Mouse (Mus musculus): ENCODE data around the gene Cntn4.

The Cntn4 gene

DNA sequence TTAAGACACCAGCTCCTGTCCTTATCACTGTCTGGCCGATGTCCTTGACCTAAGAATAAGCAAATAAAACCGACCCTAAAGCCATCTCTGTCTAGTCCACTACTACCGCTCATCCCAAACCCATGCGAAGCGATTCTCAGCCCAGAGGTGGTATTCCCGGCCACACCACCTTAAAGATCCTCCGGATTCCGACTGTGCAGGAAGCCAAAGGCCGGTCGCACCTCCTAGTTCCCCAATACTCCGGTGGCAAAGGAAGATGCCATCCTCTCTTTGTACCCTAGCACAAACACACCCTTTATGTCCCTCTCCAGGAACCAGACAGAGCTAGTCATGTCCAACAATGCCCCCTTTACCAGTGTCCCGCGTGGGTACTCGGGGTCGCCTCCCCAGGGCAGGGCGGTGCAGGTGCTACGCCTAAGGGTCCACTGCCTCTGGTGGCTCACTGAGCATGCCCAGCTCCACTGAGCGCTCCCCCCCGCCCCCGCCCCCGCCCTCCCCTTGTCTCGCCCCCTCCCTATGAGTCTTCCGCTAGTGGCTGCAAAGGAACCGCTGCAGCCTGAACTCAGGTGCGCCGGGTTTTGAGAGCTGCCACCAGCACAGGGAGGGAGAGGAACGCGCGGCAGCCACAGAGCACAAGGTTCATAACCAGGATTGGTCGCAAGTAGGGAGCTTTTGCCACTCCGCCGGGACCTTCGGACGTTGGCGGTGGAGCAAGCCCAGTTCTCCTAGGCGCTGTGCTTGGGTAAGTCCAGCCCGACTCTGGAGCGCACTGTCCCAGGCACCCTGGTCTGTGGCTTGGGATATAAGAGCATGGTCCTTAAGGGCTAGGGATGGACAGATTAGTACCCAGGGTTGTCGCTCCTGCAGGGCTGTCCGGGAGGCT lies at the start of gene Cntn4:
TSS of gene Cntn4 (plus strand) at position 512 of the 883 bp plus-strand sequence.
- DNase-seq (ENCODE audit: extremely low read depth, low read depth, low spot score), result no peak

DNA sequence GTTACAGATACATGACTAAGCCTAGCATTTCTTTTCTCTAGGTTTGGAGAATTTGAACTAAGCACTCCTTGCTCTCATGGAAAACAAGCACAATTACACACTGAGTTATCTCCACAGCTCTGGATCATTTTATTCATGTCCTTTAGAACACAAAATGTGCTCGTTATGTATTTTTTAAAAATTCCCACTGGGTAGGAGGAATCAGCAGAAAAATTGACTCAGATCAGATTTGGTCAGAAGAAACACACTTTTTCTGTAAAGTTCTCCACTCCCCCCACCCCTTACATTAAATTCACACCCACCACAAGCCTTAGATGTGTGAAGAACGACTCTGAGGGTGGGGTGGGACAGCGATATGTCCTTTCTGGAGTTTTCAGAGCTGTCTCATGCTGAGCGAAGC lies 3.2 kb upstream of the Cntn4 start:
- no peak for DNase-seq (ENCODE audit: extremely low read depth, low read depth, low spot score)

DNA sequence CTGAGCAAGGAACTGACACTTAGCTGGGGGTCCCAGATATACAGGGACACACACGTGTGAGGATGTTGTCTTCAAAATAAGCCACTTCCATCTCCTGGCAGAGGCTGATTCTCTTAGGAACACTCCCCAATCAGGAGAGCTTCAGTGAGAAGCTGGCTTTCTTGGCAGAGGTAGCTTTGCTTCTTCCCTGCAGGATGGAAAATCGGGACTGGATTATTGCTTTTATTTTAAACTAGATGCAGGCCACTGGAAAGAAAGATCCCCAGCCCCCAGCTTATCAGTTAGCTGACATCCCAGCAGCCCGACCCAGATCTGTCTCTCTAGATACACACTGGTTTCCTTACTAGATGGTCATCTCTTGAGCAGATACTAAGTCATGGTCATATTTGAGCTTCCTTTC lies 2.4 kb upstream of the Cntn4 start:
- DNase-seq (ENCODE audit: extremely low read depth, low read depth, low spot score), result no peak

DNA sequence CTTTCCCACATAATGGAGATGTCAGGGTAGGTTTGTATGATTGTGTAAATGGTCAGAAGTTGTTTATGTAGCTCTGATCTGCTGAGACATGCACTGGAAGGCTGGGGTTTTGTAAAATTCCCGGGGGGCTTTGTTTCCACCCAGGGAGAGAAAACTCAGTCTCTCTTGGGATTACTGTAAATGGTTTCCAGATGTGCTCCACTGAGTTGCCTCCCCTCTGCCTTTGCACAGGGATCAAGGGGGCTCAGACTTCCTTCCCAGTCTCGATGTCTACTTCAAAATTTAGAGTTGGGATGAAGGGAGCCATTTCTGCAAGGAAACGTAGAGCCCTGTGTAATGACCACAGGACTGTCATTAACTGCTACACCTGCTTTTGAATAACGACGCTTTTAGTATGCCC lies 823 bp upstream of the Cntn4 start:
- DNase-seq (ENCODE audit: extremely low read depth, low read depth, low spot score), result no peak

DNA sequence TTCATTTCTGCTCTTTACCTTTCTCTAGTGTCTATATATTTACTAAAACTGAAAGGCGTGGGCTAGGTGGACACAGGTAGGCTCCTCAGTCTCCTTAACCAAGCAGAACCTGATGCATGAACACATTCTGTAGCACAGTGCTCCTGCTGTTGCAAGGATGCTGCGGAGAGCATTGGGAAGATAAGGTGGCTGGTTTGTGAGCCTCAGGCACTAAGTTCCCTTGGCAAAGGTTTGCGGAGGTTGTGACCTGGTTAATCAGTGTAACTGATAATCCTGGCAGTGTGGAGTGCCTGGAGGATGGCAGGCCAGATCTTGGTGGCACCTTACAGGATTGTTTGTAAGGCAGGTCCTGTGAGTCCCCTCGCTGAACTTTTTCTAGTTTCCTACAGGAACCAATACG lies 1.3 kb downstream of the Cntn4 start:
- DNase-seq (ENCODE audit: extremely low read depth, low read depth, low spot score), result no peak

DNA sequence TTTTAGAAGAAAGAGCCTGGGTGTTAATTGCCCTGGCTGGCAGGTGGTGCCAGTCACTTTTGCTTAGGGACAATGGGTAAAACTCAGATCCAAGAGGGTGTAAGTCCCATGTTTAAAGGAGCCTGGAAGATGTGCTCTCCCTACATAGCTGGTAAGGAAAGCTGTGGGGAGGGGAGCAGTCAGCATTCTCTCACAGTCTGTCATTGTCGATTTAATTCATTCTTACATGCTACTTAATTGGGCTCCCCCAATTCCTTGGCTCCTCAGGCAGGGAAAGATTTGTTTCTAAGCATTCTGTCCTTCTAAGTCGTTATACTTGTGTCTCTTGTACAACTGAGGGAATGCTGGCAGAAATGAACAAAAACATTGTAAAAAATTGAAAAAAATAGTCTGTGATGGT lies 4.0 kb downstream of the Cntn4 start:
- no peak for DNase-seq (ENCODE audit: extremely low read depth, low read depth, low spot score)

DNA sequence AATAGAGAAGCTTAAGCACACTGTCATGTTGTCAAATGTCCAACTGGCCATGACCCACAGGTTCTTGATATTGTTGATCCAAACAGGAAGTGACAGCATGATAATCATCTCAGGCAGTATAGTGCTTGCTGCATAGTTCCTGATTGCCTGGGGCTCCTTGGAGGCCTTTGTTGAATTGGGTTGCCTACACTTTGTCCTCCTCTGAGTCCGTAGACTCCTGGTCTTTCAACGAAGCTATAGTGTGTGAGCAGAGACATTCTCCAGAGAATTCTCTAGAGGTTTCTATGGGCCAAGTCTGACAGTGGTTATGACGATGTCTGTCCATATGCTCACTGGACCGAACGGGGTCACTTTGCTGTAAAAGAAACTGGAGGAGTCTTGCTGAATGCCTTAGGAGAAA lies 5.8 kb downstream of the Cntn4 start:
- DNase-seq (ENCODE audit: extremely low read depth, low read depth, low spot score), result no peak

DNA sequence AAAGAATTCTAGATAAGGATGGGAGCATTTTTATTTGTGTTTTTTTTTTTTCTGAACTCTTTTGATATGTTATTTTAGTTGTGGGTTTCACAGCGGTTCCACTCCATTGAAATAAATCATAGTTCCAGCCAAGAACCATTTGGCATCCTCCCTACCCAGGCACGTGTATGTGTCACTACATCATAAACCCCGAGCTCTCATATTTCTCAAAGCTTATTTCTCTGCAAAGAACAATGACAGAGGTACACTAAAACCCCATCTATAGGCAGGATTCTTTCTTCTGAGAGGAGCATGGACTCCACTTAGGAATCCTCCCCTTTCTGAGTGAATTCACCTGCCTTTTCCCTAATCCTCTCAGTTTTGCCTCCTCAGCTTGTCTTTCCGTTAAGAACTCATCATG lies 6.7 kb downstream of the Cntn4 start:
- no peak for DNase-seq (ENCODE audit: extremely low read depth, low read depth, low spot score)

DNA sequence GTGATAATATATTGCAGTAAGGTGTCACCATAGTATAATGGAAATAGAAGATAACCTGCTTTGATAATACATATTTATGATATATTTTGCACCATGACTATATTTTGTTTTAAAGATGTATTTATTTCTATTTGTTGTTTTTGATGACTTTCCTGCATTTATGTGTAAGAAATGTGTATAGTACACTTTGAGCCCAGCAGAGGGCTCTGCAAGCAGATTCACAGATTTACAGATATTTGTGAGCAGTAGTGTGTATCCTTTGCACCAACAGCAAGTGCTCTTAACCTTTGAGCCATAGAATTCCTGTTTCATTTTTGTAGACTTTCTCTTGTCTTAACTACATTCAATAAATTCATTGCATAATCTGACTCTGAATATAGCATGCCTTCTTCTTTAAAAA lies 10.7 kb downstream of the Cntn4 start:
- DNase-seq (ENCODE audit: extremely low read depth, low read depth, low spot score), result no peak

DNA sequence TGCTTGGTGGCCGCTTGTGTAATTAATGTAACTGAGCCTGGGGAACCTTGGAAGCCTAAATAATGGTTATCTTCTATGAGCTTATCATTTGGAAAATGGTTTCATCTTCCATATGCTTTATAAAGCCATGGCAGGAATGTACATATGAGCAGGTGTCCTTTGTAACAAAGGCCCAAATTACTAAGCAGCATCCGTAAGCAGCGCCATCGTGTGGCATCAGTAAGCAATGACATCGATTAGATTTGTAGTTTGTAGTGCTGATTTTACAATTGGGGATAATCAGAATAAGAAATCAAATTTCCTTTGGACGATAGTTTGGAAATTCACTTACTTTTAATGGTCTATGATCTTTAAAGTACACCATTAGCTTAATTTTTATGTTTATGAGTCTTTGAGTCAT lies 64.6 kb downstream of the Cntn4 start:
- DNase-seq (ENCODE audit: extremely low read depth, low read depth, low spot score), result no peak

DNA sequence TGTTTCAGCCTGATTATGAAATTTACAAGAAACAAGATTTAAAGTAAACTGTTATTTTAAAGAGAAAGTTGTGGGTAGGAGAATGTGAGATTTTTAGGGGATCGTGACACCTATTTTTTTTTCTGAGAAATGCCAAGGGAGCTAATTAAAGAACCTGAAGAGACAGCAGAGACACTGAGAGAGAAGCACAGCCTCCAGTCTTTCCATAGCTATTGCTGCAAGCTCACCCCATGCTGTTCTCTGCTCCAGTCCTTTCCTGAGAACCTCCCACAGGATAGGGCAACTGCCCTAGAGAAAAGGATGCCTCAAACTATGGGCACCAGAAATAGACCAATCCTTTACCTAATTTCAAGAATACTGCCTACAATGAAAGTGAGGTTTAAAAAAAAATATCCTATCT lies 103.2 kb downstream of the Cntn4 start:
- no peak for DNase-seq (ENCODE audit: extremely low read depth, low read depth, low spot score)

DNA sequence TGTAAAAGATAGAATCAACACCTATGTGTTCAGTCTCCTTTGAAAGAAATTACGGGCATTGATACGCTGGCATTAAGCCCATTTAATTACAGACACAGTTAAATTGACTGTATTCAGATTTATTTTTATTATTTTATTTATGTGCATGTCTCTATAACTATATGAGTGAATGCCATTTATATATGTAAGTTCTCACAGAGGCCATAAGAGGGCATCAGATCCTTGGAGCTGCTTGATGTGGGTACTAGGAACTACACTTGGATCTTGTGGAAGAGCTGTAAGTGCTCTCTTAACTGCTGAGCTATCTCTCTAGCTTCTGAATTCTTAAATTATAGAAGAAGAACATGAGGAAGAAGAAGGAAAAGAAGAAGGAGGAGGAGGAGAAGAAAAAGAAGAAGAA lies 111.0 kb downstream of the Cntn4 start:
- DNase-seq (ENCODE audit: extremely low read depth, low read depth, low spot score), result no peak

DNA sequence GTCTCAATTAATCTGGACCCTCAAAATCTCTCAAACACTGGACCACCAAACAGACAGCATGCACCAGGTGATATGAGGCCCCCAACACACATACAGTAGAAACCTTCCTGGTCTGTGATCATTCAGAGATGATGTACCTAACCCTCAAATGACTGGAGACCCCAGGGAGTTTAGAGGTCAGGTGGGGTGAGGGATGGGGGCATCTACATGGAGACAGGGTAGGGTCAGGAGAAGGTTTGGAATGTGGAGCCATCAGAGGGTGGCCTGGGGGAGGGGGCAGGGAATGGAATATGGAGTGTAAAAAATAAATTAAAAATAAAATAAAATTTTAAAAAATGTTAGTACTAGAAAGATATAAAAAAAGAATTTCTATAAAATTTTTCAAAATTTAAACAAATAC lies 157.6 kb downstream of the Cntn4 start:
- no peak for DNase-seq (ENCODE audit: extremely low read depth, low read depth, low spot score)

DNA sequence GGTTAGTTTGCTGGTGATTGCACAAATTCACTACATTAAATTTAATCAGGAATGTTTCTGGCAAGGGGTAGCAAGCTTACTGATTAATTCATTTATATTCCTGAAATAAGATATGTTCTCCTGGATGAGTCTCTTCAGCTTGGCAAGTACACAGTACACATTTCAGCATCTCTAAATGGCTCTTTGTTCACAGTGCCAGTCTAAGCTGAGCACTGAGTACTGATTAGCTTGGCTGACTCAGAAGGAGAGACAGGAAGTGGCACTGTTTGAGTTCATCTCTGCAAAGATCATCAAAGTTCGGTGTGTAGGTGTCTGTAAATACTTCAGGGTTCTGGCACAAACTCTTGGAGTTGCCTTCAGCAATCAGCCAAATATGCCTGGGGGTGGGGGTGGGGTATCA lies 169.8 kb downstream of the Cntn4 start:
- no peak for DNase-seq (ENCODE audit: extremely low read depth, low read depth, low spot score)

DNA sequence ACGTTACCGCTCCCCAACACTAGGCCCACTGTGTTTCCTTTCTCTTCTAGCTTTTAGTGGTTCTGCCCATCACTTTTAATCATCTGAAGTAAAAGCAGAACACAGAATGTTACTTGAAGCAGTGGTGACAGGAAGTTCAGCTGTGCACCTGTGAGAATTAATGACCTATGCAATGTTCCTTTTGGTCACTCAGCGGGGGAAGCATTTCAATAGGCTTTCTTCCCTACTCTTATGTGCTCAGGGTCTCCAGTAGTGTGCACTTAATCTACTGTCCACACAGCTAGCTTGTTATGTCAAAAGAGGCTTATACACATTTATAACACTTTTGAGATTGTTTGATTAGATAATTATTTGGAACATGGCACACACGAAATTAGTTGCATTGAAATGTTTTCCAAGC lies 215.4 kb downstream of the Cntn4 start:
- DNase-seq (ENCODE audit: extremely low read depth, low read depth, low spot score), result no peak

DNA sequence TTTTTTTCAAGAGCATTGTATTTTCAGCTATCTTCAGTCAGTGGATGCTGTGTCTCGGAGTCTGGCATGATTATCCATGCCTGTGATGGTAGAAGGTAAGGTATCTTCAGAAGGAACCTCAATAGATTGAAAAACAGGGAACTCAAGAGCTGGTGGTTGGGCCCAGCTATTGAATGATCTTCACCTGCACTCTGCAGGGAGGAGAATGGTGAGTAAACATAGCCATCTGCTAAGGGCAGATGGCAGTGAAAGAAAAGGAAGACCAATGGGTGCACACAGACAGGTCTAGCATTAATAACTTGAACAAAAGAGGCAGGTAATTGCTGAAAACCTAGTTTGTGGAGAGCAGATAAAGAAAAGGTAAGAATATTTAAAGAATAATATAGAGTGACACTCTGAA lies 261.0 kb downstream of the Cntn4 start:
- DNase-seq (ENCODE audit: extremely low read depth, low read depth, low spot score), result no peak

DNA sequence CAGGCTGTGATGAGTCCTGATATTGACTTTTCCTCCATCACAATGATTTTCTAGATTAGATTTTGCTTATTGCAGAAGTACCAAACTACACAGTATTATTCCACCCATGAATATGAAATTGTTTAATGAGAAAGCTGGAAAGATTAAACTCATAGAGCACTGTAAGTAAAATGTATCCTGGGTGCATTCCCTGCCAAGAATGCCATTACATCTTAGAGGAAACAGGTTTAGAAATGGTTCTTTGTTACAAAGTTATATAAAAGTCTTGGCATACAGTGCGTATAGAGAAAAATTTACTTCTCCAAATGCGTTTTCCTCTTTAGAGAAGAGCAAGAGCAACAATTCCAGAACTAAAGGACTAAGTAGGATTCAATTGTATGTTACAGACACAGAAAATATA lies 261.8 kb downstream of the Cntn4 start:
- DNase-seq (ENCODE audit: extremely low read depth, low read depth, low spot score), result no peak

DNA sequence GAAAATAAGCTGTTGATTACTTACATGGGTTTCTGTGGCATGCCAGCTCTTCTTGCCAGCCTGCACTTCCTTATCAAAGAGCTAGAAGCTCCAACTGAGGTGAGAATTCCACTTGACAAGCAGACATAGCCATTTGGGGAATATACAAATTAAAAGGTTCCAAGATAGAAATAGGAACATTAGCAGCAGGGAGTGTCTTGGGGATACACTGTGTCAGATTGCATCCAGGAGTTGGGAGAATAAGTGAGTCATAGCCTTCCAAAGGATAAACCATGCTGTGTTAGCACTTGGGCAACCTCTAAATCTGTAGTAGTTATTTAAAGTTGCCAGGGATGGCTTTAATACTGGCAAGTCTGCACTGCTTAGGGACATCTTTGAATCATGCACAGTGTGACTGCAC lies 263.1 kb downstream of the Cntn4 start:
- DNase-seq (ENCODE audit: extremely low read depth, low read depth, low spot score), result no peak

DNA sequence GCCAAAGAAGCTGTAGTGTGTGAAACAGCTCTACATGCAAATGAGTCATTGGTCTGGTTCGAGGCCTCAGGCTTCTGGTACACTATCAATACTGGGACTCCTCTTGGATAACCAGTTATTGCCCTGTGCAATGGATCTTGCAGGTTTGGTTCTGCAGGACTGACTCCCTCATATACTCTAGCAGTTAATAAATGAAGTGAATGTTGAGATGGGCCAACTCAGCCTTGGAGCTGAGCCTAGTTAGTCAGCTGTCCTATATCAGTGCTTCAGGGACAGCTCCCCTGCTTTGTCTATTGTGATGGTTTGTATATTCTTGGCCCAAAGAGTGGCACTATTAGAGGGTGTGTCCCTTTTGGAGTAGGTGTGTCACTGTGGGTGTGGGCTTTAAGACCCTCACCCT lies 314.0 kb downstream of the Cntn4 start:
- DNase-seq (ENCODE audit: extremely low read depth, low read depth, low spot score), result no peak

DNA sequence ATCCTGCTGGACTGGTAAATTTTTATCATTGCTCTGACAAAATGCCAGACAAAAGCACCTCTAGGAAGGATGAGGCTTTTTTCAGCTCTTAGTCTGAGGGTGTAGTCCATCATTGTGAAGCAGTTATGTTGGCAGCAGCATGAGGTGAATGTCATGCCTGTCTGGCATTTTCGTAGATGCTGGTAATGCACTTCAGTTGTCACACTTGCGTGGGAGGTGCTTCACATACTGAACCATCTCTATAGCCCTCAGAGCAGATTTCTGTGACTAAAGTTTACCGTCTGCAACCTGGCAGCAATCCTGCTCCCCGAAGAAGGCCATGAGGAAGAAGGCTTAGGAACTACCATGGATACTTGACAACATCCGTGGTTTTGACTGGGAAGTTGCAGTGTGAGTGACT lies 335.6 kb downstream of the Cntn4 start:
- no peak for DNase-seq (ENCODE audit: extremely low read depth, low read depth, low spot score)

DNA sequence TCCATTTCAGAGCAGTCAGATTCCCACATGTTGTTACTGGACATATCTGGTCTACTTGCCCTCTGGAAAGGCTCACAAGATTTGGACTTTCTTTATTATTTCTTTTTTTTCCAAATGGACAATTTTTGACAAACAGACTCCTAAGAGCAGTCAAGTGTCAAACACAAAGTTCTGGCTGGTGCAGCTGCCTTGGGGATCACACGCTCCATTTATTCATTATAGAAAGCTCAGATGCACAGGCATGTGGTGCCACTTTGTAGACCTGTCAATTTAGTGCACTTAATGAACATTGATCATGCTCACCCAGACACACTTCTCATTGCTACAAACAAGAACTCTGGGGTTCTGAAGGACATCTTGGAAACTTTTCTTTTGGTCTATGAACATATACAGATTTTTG lies 337.7 kb downstream of the Cntn4 start:
- DNase-seq (ENCODE audit: extremely low read depth, low read depth, low spot score), result no peak

DNA sequence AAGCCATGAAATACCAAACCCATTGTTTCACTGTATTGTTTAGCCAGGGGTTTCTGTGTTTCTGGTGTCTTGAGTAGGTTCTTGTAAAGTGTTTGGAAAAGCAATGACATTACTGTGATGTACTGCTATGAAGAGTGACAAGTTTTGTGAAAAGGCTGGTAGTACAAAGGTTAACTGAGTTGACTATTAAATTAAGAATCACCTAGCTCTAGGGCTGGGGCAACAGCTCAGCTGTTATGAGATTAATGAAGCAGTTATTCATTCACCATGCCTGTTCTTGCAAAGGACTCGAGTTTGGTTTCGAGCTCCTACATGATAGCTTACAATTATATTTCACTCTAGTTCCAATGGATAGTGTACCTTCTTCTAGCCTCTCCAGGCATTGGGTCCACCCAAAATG lies 371.4 kb downstream of the Cntn4 start:
- no peak for DNase-seq (ENCODE audit: extremely low read depth, low read depth, low spot score)

DNA sequence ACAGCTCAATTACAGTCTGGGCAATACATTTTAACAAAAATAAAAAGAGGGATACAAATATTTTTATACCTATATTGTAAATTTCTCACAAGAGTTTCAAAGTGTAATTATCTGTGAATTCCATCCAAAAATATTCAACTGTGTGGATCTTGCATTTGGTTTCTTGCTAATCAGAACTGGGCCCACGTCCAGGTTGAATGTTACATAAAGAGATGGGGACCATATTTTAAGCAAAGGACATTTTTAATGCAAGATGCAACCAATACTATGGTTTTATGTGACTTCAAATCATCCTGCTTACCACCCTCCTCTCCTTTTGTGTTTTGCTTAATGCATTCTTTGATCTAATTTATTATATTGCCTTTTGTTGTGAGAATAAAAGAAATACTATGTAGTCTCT lies 378.7 kb downstream of the Cntn4 start:
- no peak for DNase-seq (ENCODE audit: extremely low read depth, low read depth, low spot score)
